Mouse (Mus musculus): ENCODE data around the gene Gm43552. TPM values are rescaled to one million over a fixed set of nuclear protein-coding genes. Genes with fewer than 3 reads are reported as not detected.
"Not testable (repeated sequence)": the region's sequence is repeated elsewhere in the genome, so short reads cannot be mapped to it uniquely, and the experiment has no call there.

The Gm43552 gene
- total RNA-seq, 2 experiments from 2014 or later: not detected

GRCm38 (mm10) chr5:65501407-65501806 lies 8.8 kb upstream of the Gm43552 start:
- DNase-seq: no peak
- intact Hi-C loops (cut with DNase I): no loop called here

GRCm38 (mm10) chr5:65500231-65500630 lies 7.6 kb upstream of the Gm43552 start:
- DNase-seq: no peak
- intact Hi-C loops (cut with DNase I): no loop called here

GRCm38 (mm10) chr5:65491767-65492715 lies 592 bp downstream of the Gm43552 start:
- intact Hi-C loops (cut with DNase I): loop anchor here (1.0 to 10.0 kb wide), 4 partner anchors 45 to 273 kb away; partner anchors contain the start of genes N4bp2, Pds5a, Smim14 and Ube2k
- peak; percentile 80 to 83 for DNase-seq

DNA sequence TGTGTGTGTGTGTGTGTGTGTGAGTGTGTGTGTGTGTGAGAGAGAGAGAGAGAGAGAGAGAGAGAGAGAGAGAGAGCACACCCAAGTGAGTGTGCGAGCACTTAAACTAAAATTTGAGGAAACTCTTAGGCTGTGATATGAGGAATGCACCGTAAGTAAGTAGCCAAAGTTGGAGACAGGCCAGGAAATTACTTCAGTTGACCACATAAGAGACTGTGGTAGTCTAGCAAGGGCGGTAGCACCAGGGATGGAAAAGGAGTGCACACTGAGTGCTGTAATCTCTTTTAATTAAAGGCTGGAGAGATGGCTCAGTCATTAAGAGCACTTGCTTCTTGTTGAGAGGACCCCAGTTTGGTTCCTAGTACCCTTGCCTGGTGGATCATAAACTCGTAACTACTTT lies 2.8 kb downstream of the Gm43552 start:
- intact Hi-C loops (cut with DNase I): loop anchor here (5.0 to 10.0 kb wide), 2 partner anchors 207 to 275 kb away; partner anchors contain the start of genes N4bp2 and Pds5a
- DNase-seq: peak in 1 of 2 experiments; percentile 64

DNA sequence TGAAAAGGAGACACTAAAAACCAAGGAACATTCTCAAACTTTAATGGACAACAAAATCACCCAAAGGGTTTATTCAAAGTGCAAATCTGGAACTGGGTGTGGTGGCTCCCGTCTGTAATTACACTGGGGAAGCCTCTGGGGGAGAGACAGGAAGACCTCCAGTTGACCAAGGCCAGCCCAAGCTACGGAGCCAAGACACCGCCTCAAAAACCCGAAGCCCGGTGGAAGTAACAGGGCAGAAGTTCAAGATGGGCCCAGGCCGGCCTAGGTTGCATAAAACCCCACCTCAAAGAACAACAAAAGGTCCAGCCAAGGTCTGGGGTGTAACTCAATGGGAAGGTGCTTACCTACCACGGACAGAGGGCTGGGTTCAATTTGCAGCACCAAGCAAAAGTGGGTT lies 3.9 kb downstream of the Gm43552 start:
- intact Hi-C loops (cut with DNase I): no loop called here
- peak in 1 of 2 experiments; percentile 59 for DNase-seq

DNA sequence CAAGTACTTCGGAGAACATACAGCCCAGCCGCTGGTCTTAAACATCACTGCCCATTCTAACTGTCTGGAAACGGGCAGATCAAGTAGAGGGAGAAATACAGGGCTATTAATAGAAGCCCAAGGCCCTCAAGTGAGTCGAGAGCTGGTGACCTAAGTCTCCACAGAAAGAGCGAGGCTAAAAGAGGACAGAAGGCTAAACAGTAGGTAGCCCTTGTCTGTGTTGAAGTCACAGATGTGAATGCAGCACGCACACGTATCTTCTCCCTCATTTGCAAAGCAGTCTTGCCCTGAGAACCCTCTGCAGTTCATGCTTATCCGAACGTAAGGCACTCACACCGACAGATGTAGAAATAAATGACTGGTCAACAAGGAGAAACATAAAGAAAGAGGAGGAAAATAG lies 5.3 kb downstream of the Gm43552 start:
- intact Hi-C loops (cut with DNase I): no loop called here
- peak in 1 of 2 experiments; percentile 33 for DNase-seq

DNA sequence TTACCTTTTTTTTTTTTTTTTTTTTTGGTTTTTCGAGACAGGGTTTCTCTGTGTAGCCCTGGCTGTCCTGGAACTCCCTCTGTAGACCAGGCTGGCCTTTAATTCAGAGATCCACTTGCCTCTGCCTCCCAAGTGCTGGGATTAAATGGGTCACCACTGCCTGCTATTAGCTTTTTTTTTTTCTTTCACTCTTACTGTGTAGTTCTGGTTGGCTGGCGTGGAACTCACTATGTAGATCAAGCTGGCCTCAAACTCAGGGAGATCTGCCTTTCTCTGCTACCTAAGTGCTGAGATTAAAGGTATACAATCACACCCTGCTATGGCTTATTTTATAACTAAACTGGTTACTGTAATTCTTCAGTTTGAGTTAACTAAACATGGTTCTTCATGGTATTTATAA lies 6.1 kb downstream of the Gm43552 start:
- intact Hi-C loops (cut with DNase I): no loop called here
- DNase-seq: no peak

GRCm38 (mm10) chr5:65482996-65483395 lies 9.6 kb downstream of the Gm43552 start:
- no peak for DNase-seq
- intact Hi-C loops (cut with DNase I): no loop called here

DNA sequence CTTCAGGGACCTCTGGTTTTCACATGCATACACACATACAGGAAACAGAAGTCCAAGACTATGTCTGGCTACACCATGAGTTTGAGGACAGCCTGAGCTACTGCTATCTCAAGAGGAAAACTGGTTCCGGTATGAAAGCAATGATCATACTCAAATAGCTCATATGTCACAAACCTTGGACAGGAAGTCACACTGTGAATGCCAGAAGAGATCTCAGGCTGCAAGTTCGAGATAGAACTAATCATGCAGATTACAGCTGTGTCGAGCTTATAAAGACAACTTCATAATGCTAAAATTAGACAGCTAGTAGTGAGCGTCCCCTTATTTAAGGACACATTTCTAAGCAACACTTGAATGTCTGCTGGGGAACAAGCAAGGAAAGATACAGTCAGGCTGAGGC lies 12.1 kb downstream of the Gm43552 start:
- intact Hi-C loops (cut with DNase I): no loop called here
- peak in 1 of 2 experiments; percentile 45 for DNase-seq

GRCm38 (mm10) chr5:65479681-65480445 lies 12.8 kb downstream of the Gm43552 start:
- DNase-seq: no peak
- intact Hi-C loops (cut with DNase I): no loop called here

DNA sequence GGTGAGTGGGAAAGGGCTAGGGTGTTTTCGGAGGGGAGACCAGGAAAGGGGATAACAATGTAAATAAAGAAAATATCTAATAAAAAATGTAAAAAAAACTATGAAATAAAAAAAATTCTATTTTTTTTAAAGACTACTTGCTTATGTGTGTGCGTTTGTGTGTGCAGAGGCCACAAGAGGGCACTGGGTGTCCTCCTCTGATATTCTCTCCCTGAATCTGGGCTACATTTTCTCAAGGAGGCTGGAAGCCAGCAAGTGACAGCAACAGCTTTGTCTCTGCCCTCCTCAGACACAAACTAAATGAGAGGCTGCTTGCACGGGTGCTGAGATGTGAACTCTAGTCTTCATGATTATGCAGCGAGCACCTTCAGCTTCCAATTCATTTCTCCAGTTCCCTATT lies 14.4 kb downstream of the Gm43552 start:
- intact Hi-C loops (cut with DNase I): no loop called here
- peak in 1 of 2 experiments; percentile 55 for DNase-seq

GRCm38 (mm10) chr5:65476739-65477138 lies 15.9 kb downstream of the Gm43552 start:
- DNase-seq; intact Hi-C loops (cut with DNase I): not testable (repeated sequence)

DNA sequence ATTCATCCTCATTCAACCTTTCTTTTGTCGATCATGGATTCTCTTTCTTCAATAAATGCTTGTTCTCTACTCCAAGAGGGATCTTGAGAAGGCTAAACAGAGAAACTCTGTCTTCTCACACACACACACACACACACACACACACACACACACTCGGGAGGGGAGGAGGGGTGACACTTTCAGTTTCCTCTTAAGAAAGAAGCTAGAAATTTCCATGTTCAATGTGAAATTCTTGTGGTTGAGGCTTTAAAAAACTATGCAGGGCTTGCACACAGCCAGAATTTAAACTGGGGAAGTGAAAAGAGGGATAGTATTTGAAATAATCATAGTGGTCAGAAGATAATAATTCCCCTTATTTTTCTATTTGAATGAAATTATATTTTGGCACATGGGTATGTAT lies 16.8 kb downstream of the Gm43552 start:
- intact Hi-C loops (cut with DNase I): no loop called here
- DNase-seq: no peak

GRCm38 (mm10) chr5:65469766-65470165 lies 22.9 kb downstream of the Gm43552 start:
- intact Hi-C loops (cut with DNase I): no loop called here
- no peak for DNase-seq

- intact Hi-C loops (cut with DNase I): no loop called here
- DNase-seq: no peak
These were observed 25.7 kb downstream of the Gm43552 start for GRCm38 (mm10) chr5:65466911-65467310.

DNA sequence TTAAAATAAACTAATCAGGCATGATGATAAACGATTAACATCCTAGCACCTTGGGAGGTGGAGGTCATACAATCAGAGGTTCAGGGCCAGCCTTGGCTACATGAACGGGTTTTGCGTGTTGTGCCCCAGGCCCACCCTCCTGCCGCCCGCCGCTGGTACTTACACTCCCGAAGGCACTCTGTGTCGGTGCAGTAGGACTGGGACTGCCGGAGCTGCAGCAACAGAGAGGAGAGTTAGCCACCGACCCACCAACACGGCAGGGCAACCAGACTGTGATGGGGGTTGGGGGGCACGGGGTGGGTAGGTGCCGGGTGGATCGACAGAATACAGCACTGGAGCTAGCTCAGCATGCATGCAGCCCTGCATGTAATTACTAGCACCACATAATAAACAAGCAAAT lies 32.3 kb downstream of the Gm43552 start:
- intact Hi-C loops (cut with DNase I): no loop called here
- no peak for DNase-seq

GRCm38 (mm10) chr5:65459454-65459853 lies 33.2 kb downstream of the Gm43552 start:
- intact Hi-C loops (cut with DNase I): no loop called here
- peak in 1 of 2 experiments; percentile 25 for DNase-seq

- DNase-seq: peak; percentile 63
- intact Hi-C loops (cut with DNase I): no loop called here
These were observed 34.8 kb downstream of the Gm43552 start for GRCm38 (mm10) chr5:65457846-65458245.

DNA sequence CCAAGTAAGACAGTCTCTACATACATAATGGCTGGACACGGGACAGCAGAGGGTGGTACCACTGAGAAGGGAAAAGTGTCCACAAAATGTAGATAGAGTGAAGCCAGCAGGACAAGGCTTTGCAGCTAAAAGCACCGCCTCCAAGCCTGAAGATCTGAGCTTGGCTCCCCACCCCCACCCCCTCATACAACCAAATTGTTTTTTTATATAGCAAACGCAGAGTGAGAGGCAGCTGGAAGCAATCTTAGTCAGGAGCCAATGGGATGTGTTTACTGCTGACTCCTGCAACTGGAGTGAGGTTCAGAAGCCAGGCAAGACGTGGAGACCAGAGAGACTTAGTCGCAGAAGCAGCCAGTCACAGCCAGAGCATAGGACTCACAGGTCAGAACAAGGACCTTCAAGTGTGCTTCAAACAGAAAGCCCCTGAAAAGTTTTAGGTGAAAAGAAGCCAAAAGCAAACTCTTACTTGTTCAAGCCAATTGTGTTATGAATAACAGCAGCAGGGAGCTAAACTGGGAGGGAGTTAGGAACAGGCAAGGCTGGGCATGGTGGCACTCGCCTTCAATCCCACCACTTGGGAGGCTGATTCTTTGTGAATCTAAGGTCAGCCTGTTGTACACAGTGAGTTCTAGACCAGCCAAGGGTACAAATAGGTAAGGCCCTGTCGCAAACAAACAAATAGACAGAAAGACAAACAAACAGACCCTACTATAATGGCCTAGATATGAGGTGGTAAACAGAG lies 35.4 kb downstream of the Gm43552 start:
- peak; percentile 66 to 67 for DNase-seq
- intact Hi-C loops (cut with DNase I): no loop called here

- intact Hi-C loops (cut with DNase I): no loop called here
- DNase-seq: peak; percentile 53 to 67
These were observed 37.9 kb downstream of the Gm43552 start for GRCm38 (mm10) chr5:65454771-65455170.

DNA sequence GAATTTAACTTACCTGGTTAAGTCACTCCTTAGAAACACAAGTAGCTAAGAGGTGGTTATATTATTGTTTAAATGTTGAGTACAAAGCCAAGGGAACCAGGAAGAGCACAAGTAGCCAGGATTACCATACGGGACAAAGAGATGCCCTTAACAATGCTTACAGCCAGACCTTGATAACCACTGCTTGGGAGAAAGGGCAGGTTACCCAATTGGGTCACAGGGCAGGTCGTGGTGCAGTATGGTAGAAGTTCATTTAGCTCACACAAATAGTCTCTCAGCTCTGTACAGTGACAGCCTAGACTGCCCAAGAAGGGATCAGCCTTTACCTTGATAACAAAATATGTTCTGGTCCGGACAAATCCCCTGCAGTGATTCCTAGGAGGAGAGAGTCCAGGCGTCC lies 43.7 kb downstream of the Gm43552 start:
- no peak for DNase-seq
- intact Hi-C loops (cut with DNase I): no loop called here

All from heart, postnatal 10 days (tissue).